Mouse (Mus musculus) neutrophil, adult 5-6 weeks (primary cell): Measurements from ENCODE around the gene Sh2d7. TPM values are rescaled to one million over a fixed set of nuclear protein-coding genes. Genes with fewer than 3 reads are reported as not detected.
"Not testable (repeated sequence)": the region's sequence is repeated elsewhere in the genome, so short reads cannot be mapped to it uniquely, and the experiment has no call there.

Experiments
- ATAC-seq: fragments of 151-379, 151-347 bp; 2 replicates; pipeline ENCODE4 v1.8.0; 2017; ENCODE audit warnings: mild to moderate bottlenecking, moderate TSS enrichment; ENCODE audit not compliant: insufficient number of reproducible peaks, poor library complexity, low FRiP score, severe bottlenecking; ENCODE audit errors: extremely low read depth
- total RNA-seq: library from RNA; stranded (forward); fragments of 200-1000 nt; gene quantifications from 2 replicates; pipeline ENCODE4 v1.2.3, GENCODE M21; 2017

Gene Sh2d7
- total RNA-seq, 1 experiment from 2014 or later: not detected

DNA sequence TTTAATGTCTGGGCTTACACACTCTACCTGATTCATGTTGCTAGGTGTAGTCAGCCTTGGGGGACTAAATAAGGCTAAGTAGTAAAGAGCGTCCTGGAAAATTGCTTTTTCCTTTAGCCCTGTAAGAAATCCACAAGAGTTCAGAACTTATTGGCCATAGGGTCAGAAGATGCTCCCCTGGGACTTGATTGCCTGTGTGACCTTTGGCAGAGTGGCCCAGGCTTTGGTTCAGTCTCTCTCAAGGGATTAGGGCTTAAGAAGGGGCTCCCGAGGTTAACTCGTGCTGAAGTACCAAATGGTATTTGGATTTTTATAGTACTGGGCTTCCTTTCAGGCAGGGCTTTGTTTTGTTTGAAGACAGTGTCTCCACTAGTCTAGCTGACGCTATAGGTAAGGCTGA is 49.1 kb downstream of the Sh2d7 start:
- ATAC-seq: no peak

DNA sequence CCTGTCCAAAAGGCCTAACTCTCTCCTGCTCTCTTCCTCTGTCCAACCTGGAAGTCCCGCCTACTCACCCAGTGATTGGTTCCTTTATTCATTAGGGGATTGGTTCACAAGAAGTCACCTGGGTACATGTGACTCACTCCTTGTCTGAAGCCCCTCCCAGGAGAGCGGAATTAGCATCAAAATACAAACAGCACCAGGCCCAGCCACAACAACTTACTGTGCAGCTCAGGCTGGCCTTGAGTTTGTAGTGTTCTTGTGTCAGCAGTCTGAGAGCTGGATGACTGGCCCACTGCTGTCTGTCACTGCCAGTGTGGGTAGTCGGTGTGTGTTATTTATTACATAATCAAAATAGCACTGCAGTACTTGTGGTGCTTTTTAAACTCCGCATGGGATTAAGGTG is 54.9 kb downstream of the Sh2d7 start:
- ATAC-seq: not testable (repeated sequence)

Other genes with a start within 250 kb of the Sh2d7 start
- 117 and 119 TPM in 2 replicates for gene Dmxl2, start 37.4 kb upstream of the Sh2d7 start, total RNA-seq
- 2.1 and 3.1 TPM in 2 replicates for gene Cib2, start 21.2 kb downstream of the Sh2d7 start, total RNA-seq
- gene Idh3a, start 47.4 kb downstream of the Sh2d7 start, total RNA-seq: 14.4 and 14.8 TPM in 2 replicates
- gene Acsbg1, start 122.9 kb downstream of the Sh2d7 start, total RNA-seq: 1.5 and 1.6 TPM in 2 replicates
- 1.4 and 2.3 TPM in 2 replicates for gene Dnaja4, start 159.9 kb downstream of the Sh2d7 start, total RNA-seq
- 22.5 and 29.2 TPM in 2 replicates for gene Wdr61, start 195.5 kb downstream of the Sh2d7 start, total RNA-seq
- not detected in 2 replicates for gene Crabp1, start 225.8 kb downstream of the Sh2d7 start, total RNA-seq